Mouse (Mus musculus) cerebellum, adult 2 months (tissue): Measurements from ENCODE around the gene Hes7.

Experiments
- CTCF ChIP-seq: fragments of 200-500 bp; IDR thresholded peaks from 2 replicates; pipeline ENCODE4 v1.5.1; 2011; ENCODE audit warnings: low read depth, mild to moderate bottlenecking, control low read depth, low read length, moderate library complexity, borderline replicate concordance; ENCODE audit not compliant: insufficient read depth
- POLR2A ChIP-seq: fragments of 200-500 bp; IDR thresholded peaks from 2 replicates; pipeline ENCODE4 v1.6.1; 2011; ENCODE audit warnings: low read length, control low read depth, borderline replicate concordance; ENCODE audit not compliant: insufficient read depth

DNA sequence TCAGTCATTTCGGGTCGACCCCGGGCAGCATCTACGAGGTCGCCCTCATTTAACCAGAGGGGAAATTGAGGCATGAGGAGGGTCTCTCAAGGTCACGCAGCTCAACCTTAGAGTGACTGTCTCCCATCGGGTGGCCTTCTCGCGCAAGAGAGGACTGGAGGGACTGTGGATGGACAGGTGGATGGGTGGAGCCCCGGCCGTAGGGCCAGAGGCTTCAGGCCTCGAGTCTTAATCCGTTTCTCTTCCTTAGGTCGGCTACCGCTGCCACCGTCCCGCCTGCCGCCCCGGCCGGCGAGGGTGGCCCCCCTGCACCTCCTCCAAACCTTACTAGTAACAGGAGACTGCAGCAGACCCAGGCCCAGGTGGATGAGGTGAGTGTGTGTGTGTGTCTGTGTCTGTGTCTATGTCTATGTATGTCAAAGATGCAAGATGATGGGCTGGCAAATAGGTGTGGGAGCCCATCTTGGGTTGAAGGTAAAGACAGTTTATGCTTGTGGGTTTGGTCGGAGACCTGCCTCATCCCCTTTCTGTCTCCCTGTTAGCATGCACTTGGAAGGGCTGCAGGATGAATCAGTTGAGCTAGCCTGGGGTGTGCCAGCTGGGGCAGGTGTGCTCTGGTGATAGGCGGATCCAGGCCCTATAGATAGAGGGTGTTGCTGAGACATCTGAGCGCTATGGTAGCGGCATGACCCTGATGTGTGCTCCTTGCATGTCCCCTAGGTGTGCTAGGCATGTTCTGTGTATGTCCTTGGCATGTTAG is 31.2 kb upstream of the Hes7 start:
- no peak for TF ChIP-seq CTCF
- no peak for TF ChIP-seq POLR2A
